Mouse (Mus musculus) embryonic facial prominence, embryonic 15.5 days (tissue): Measurements from ENCODE around the gene Coq3. TPM values are rescaled to one million over a fixed set of nuclear protein-coding genes. Genes with fewer than 3 reads are reported as not detected.

ENCODE experiments used
- ATAC-seq: fragments of 200-750 bp; cut with Nextera tagmentation; 2 replicates; pipeline ENCODE4 v1.8.0; 2017; ENCODE audit warnings: low read depth, moderate TSS enrichment; ENCODE audit not compliant: insufficient number of reproducible peaks, low FRiP score, low TSS enrichment
- H3K27ac ChIP-seq: fragments of 300-500 bp; sonication (generic); replicated peaks from 2 replicates; pipeline ENCODE4 v1.5.1; 2015; ENCODE audit warnings: mild to moderate bottlenecking, inconsistent platforms
- H3K27me3 ChIP-seq: fragments of 300-500 bp; sonication (generic); 2 replicates; pipeline ENCODE4 v1.6.1; 2015; ENCODE audit warnings: inconsistent platforms
- H3K36me3 ChIP-seq: fragments of 300-500 bp; sonication (generic); 2 replicates; pipeline ENCODE4 v1.6.1; 2015; ENCODE audit warnings: mild to moderate bottlenecking, inconsistent platforms
- H3K4me1 ChIP-seq: fragments of 300-500 bp; sonication (generic); 2 replicates; pipeline ENCODE4 v1.6.1; 2015; ENCODE audit warnings: inconsistent platforms
- H3K4me2 ChIP-seq: fragments of 300-500 bp; sonication (generic); replicated peaks from 2 replicates; pipeline ENCODE4 v1.6.1; 2015; ENCODE audit warnings: mild to moderate bottlenecking, inconsistent platforms
- H3K4me3 ChIP-seq: fragments of 300-500 bp; sonication (generic); replicated peaks from 2 replicates; pipeline ENCODE4 v1.5.1; 2015; ENCODE audit warnings: mild to moderate bottlenecking, inconsistent platforms
- H3K9ac ChIP-seq: fragments of 300-500 bp; sonication (generic); 2 replicates; pipeline ENCODE4 v1.6.1; 2015; ENCODE audit warnings: inconsistent platforms
- H3K9me3 ChIP-seq: fragments of 300-500 bp; sonication (generic); replicated peaks from 2 replicates; pipeline ENCODE4 v1.6.1; 2016; ENCODE audit warnings: inconsistent platforms
- WGBS: fragments of 180-500 bp; shearing (Covaris S2); methylation state at CpG from one replicate; pipeline ENCODE4 v1.1.7; 2015; 5-methylcytosine and 5-hydroxymethylcytosine counted together
- polyA plus RNA-seq: library from polyadenylated mRNA; unstranded; fragments of >200 nt; fragmentation: Nextera tagmentation; extraction: Ambion mirVana; gene quantifications from 2 replicates; pipeline ENCODE4 v1.2.1, GENCODE M21; 2015

Gene Coq3
- polyA plus RNA-seq, 1 experiment from 2014 or later = 13.5 TPM

GRCm38 (mm10) chr4:21931772-21932630, 52.5 kb downstream of the Coq3 start:
- Histone ChIP-seq H3K4me3 (peak overlapping the region; percentile 78), H3K4me1 (peaks cover 20% of the 10 kb centered on the region), H3K27me3 (no peaks in the 10 kb centered on the region), H3K36me3 (peaks cover 9% of the 10 kb centered on the region; the same call in 1 of the 2 replicates), H3K9ac (peak overlapping the region; percentile 79), H3K9me3 (no peaks in the 10 kb centered on the region), H3K4me2 (peak overlapping the region; percentile 87), H3K27ac (peak overlapping the region; percentile 78)
- 9% methylated on average over 23 of the region's 23 CpGs for WGBS
- ATAC-seq = peak; percentile 6; the same call in 1 of the 2 replicates

GRCm38 (mm10) chr4:21935378-21935777, 55.9 kb downstream of the Coq3 start:
- Histone ChIP-seq H3K9me3 (no peaks in the 10 kb centered on the region), H3K9ac (no peak overlapping the region), H3K27me3 (no peaks in the 10 kb centered on the region), H3K4me1 (peaks cover 20% of the 10 kb centered on the region), H3K36me3 (peaks cover 11% of the 10 kb centered on the region; the same call in 1 of the 2 replicates), H3K4me2 (no peak overlapping the region), H3K27ac (no peak overlapping the region), H3K4me3 (no peak overlapping the region)
- ATAC-seq = no peak
- WGBS = 87% methylated on average over 2 of the region's 2 CpGs

GRCm38 (mm10) chr4:21936424-21936823, 57.0 kb downstream of the Coq3 start:
- Histone ChIP-seq H3K4me2 (no peak overlapping the region), H3K4me1 (peaks cover 13% of the 10 kb centered on the region), H3K36me3 (peaks cover 11% of the 10 kb centered on the region; the same call in 1 of the 2 replicates), H3K9me3 (no peaks in the 10 kb centered on the region), H3K9ac (no peak overlapping the region), H3K27me3 (no peaks in the 10 kb centered on the region), H3K4me3 (no peak overlapping the region), H3K27ac (no peak overlapping the region)
- no peak for ATAC-seq
- WGBS = 93% methylated on average over 9 of the region's 9 CpGs

GRCm38 (mm10) chr4:21937890-21938289, 58.4 kb downstream of the Coq3 start:
- 81% methylated on average over 8 of the region's 8 CpGs for WGBS
- Histone ChIP-seq H3K27ac (no peak overlapping the region), H3K9ac (no peak overlapping the region), H3K4me2 (no peak overlapping the region), H3K4me3 (no peak overlapping the region), H3K36me3 (peaks cover 11% of the 10 kb centered on the region; the same call in 1 of the 2 replicates), H3K27me3 (no peaks in the 10 kb centered on the region), H3K4me1 (peaks cover 8% of the 10 kb centered on the region; the same call in 1 of the 2 replicates), H3K9me3 (no peaks in the 10 kb centered on the region)
- ATAC-seq = no peak

GRCm38 (mm10) chr4:21944672-21945071, 65.2 kb downstream of the Coq3 start:
- H3K9ac ChIP-seq = no peak overlapping the region
- H3K27me3 ChIP-seq = no peaks in the 10 kb centered on the region
- 85% methylated on average over 3 of the region's 3 CpGs for WGBS
- H3K27ac ChIP-seq = no peak overlapping the region
- H3K4me3 ChIP-seq = no peak overlapping the region
- no peak for ATAC-seq
- no peaks in the 10 kb centered on the region for H3K4me1 ChIP-seq
- H3K4me2 ChIP-seq = no peak overlapping the region
- no peaks in the 10 kb centered on the region; the same call in 1 of the 2 replicates for H3K36me3 ChIP-seq
- H3K9me3 ChIP-seq = no peaks in the 10 kb centered on the region

GRCm38 (mm10) chr4:21951444-21951843, 72.0 kb downstream of the Coq3 start:
- 40% methylated on average over 6 of the region's 6 CpGs for WGBS

GRCm38 (mm10) chr4:21952255-21952654, 72.8 kb downstream of the Coq3 start:
- Histone ChIP-seq H3K36me3 (no peaks in the 10 kb centered on the region), H3K27ac (no peak overlapping the region), H3K27me3 (no peaks in the 10 kb centered on the region), H3K9me3 (no peaks in the 10 kb centered on the region), H3K4me2 (no peak overlapping the region), H3K4me3 (no peak overlapping the region), H3K4me1 (no peaks in the 10 kb centered on the region), H3K9ac (no peak overlapping the region)
- 76% methylated on average over 2 of the region's 2 CpGs for WGBS
- ATAC-seq = no peak

More at GRCm38 (mm10) chr4:21951444-21951843, 72.0 kb downstream of the Coq3 start:
- H3K36me3 ChIP-seq = no peaks in the 10 kb centered on the region
- no peaks in the 10 kb centered on the region for H3K27me3 ChIP-seq
- no peak for ATAC-seq
- H3K9me3 ChIP-seq = no peaks in the 10 kb centered on the region
- no peak overlapping the region for H3K27ac ChIP-seq
- H3K4me2 ChIP-seq = no peak overlapping the region
- H3K9ac ChIP-seq = no peak overlapping the region
- no peak overlapping the region for H3K4me3 ChIP-seq
- H3K4me1 ChIP-seq = no peaks in the 10 kb centered on the region

GRCm38 (mm10) chr4:21957570-21958321, 78.3 kb downstream of the Coq3 start:
- WGBS = 58% methylated on average over 7 of the region's 7 CpGs
- H3K9ac ChIP-seq = no peak overlapping the region
- H3K36me3 ChIP-seq = no peaks in the 10 kb centered on the region; the same call in 1 of the 2 replicates
- H3K4me2 ChIP-seq = no peak overlapping the region
- no peaks in the 10 kb centered on the region for H3K9me3 ChIP-seq
- H3K27me3 ChIP-seq = no peaks in the 10 kb centered on the region
- ATAC-seq = no peak
- H3K4me3 ChIP-seq = no peak overlapping the region
- no peaks in the 10 kb centered on the region for H3K4me1 ChIP-seq
- no peak overlapping the region for H3K27ac ChIP-seq

Other genes with a start within 250 kb of the Coq3 start
- not detected in 2 replicates for gene Prdm13, start 193.7 kb upstream of the Coq3 start, polyA plus RNA-seq
- gene Ccnc, start 152.0 kb upstream of the Coq3 start, polyA plus RNA-seq = 39.7 and 39.8 TPM in 2 replicates
- 7.0 and 8.5 TPM in 2 replicates for gene Usp45, start 112.5 kb upstream of the Coq3 start, polyA plus RNA-seq
- 7.5 and 8.2 TPM in 2 replicates for gene Tstd3, start 112.5 kb upstream of the Coq3 start, polyA plus RNA-seq
- gene Pnisr, start 32.1 kb upstream of the Coq3 start, polyA plus RNA-seq = 134 and 141 TPM in 2 replicates
- 4.9 and 5.6 TPM in 2 replicates for gene Faxc, start 51.7 kb downstream of the Coq3 start, polyA plus RNA-seq